Mouse (Mus musculus) ES-E14 (cell line): ENCODE measurements around the gene Tmem135.

Source experiments
- CHD2 ChIP-seq: IDR thresholded peaks from 2 replicates; pipeline ENCODE4 v1.6.1; 2014; ENCODE audit warnings: mild to moderate bottlenecking, low read depth, low read length, inconsistent platforms
- HCFC1 ChIP-seq: IDR thresholded peaks from 2 replicates; pipeline ENCODE4 v1.6.1; 2012; ENCODE audit warnings: low read length, inconsistent platforms, borderline replicate concordance; ENCODE audit not compliant: insufficient read depth
- MAFK ChIP-seq: IDR thresholded peaks from 2 replicates; pipeline ENCODE4 v1.6.1; 2014; ENCODE audit warnings: mild to moderate bottlenecking, low read depth, low read length, inconsistent platforms; ENCODE audit not compliant: insufficient read depth
- ZNF384 ChIP-seq: IDR thresholded peaks from 2 replicates; pipeline ENCODE4 v1.6.1; 2012; ENCODE audit warnings: low read depth, low read length, inconsistent platforms

DNA sequence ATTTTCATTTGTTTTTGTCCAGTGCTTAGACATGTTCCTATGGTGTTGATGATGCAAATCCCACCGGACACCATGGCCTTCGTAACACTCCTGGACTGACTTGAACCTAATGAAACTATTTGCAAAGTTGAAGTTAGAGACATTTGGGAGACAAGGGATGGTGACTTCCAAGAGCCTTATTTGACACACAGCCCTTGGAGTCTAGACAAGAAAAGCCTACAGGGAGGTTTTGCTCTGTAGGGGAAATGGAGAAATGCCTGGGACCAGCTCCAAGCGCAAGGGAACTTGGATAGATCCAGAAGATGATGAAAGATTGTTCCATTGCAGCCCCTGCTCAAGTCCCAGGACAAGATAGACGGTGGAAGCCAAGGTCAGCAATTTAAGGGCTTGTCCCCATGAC, 304.3 kb downstream of the Tmem135 start:
- no peak for TF ChIP-seq MAFK
- no peak for TF ChIP-seq CHD2
- TF ChIP-seq HCFC1: no peak
- TF ChIP-seq ZNF384: no peak
